Mouse (Mus musculus): ENCODE data around the gene Dst.

Gene Dst

DNA sequence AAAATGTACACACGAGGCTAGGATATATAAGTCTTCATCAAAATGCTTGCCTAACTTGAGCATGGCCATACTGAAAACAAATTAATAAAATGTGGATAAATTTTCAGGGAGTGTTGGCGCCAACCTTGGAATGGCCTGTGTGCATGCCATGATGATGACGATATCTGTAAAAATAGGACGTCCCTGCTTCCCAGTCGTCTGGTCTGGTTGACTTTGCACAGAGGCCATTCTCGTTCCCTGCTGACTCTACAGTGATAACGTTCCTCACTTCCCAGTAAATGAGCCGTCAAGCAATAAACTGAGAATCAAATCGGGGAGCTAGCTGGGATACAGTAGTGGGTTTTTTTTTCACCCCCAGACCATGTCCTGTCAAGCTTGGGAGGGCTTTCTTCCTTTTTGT is 221.7 kb downstream of the Dst start:
- no peak for DNase-seq (ENCODE audit: low spot score)

GRCm38 (mm10) chr1:34130804-34131203 is 222.8 kb downstream of the Dst start:
- no peak for DNase-seq (ENCODE audit: low spot score)

GRCm38 (mm10) chr1:34132875-34133274 is 224.8 kb downstream of the Dst start:
- DNase-seq (ENCODE audit: low spot score) = no peak

DNA sequence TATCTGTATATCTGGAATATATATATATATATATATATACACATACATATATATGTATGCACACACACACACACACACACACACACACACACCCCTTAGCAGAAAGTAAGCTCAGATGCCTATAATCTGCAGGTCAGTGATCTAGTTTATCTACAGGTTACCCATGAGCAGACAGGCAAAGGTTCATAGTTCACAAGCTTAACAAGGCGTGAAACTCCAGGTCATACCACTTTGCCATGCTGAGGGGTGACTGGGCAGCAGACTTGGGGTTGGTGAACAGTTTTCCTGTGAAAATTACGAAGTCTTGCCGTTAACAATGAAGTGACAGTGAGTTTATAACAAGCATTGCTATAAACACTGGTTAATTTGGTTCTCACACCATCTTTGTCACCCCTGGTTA is 227.5 kb downstream of the Dst start:
- no peak for DNase-seq (ENCODE audit: low spot score)

DNA sequence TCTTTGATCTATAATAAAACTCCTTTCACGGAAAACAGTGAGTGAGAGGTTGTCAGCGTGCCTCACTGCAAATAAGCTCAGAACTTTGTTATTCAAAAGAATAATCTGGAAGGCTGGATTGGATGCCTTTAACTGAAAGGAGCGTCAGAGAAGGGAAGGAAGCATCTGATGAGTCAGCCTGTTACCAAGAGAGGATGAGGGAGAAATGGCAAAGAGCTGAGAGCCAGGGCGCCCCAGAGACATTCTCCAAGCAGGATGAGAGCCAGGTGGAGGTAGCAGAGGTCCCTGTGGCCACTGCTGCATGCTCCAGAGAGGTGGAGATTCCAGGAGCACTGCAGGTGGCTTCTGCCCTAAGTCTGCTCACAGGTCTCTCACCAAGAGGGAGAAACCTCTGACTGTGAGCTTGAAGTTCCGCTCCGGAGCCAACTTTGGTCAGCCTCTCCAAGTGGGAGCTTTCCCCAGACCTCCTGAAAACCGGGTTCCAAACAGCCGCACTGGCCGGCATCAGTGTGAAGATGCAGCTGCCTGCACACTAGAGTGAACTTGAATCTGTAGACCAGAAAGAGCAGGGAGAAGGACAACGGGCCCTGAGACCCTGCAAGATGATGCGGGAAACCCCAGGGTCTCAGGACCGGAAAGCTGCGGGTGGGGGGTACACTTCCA is 231.3 kb downstream of the Dst start:
- no peak for DNase-seq (ENCODE audit: low spot score)

DNA sequence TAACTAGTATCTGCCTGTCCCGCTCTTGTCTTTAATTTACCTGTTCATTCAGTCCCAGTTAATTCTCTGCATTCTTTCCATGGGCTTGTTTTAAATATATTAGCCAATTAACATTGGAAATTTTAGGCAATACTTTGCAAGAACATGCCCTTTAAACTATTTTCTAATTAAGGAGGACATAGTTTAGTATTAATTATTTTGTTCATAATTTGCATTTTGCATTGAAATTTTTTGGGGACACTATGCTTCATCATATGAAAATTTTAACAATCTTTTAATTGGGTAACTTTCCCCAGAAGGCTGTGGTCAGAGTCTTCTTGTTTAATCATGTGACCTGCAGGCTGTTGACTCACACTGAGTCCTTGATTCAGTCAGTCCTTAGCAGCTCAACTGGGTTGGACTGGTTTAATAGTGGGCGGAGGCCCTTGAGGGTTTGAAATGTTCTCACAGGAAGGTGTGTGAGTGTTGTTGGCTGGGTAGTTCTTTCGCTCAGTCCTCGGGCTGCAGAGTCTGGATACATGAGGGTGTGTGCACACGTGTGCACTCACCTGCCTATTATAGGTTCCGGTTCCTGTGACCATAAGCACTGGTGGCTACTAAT is 231.9 kb downstream of the Dst start:
- DNase-seq (ENCODE audit: low spot score) = peak; percentile 89

- DNase-seq (ENCODE audit: low spot score) = no peak
These were observed 232.7 kb downstream of the Dst start for GRCm38 (mm10) chr1:34140686-34141085.

- DNase-seq (ENCODE audit: low spot score) = no peak
These were observed 235.0 kb downstream of the Dst start for GRCm38 (mm10) chr1:34142951-34143580.

GRCm38 (mm10) chr1:34144826-34145225 is 236.8 kb downstream of the Dst start:
- peak; percentile 67 for DNase-seq (ENCODE audit: low spot score)

DNA sequence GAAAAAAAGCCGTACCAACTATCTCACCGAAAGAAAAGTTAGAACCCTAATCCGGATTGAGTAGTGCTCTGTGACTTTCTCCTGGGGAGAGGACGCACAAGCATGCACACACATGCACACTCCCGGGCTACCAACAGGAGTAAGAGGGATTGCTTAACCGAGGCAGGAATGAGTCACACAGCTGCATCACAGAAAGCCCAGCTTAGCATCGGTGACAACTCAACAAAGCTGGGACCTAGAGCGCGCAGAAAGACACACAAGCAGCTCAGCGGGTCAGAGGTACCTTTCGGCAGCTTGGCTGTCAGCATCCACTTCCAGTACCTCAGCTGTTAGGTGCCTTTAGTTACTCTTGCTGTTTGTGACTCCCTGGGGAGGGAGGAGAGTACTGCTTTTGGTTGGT is 240.0 kb downstream of the Dst start:
- DNase-seq (ENCODE audit: low spot score) = no peak

- DNase-seq (ENCODE audit: low spot score) = peak; percentile 26
These were observed 242.5 kb downstream of the Dst start for GRCm38 (mm10) chr1:34150416-34151093.

- DNase-seq (ENCODE audit: low spot score) = no peak
These were observed 244.7 kb downstream of the Dst start for GRCm38 (mm10) chr1:34152683-34153082.

GRCm38 (mm10) chr1:34156058-34156457 is 248.0 kb downstream of the Dst start:
- no peak for DNase-seq (ENCODE audit: low spot score)

GRCm38 (mm10) chr1:34157702-34158101 is 249.7 kb downstream of the Dst start:
- DNase-seq (ENCODE audit: low spot score) = no peak

DNA sequence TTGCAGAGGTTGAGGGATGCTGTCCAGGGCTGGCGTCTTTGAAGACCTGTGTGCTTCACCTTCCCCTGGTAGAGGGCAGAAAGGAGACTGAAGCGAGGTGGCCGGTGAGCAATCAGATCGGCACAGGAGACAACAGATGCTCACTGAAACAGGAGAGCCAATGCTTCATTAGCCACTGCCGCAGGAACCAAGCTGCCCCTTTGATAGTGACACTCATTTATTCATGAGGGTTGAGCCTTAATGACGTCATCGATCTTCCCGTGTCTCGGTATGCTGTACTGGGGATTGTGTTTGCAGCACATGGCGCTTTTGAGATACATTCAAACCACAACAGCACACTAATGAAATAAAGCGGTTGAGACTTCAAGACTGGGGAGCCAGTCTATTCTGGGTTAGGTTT is 250.8 kb downstream of the Dst start:
- DNase-seq (ENCODE audit: low spot score) = no peak

- no peak for DNase-seq (ENCODE audit: low spot score)
These were observed 251.9 kb downstream of the Dst start for GRCm38 (mm10) chr1:34159898-34160297.

GRCm38 (mm10) chr1:34164616-34165295 is 256.7 kb downstream of the Dst start:
- DNase-seq (ENCODE audit: low spot score) = peak; percentile 79

GRCm38 (mm10) chr1:34165926-34166325 is 257.9 kb downstream of the Dst start:
- no peak for DNase-seq (ENCODE audit: low spot score)

GRCm38 (mm10) chr1:34167151-34168057 is 259.4 kb downstream of the Dst start:
- peak; percentile 28 for DNase-seq (ENCODE audit: low spot score)

- no peak for DNase-seq (ENCODE audit: low spot score)
These were observed 261.1 kb downstream of the Dst start for GRCm38 (mm10) chr1:34169086-34169485.

GRCm38 (mm10) chr1:34174517-34174916 is 266.5 kb downstream of the Dst start:
- DNase-seq (ENCODE audit: low spot score) = no peak

Measured in lung, postnatal 25 days (tissue).